Mouse (Mus musculus): ENCODE measurements around the gene Sox10. TPM values are rescaled to one million over a fixed set of nuclear protein-coding genes. Genes with fewer than 3 reads are reported as not detected.

Gene Sox10
- total RNA-seq, 2 experiments from 2014 or later: 1.0 to 1.3 TPM

GRCm38 (mm10) chr15:79124331-79124875, 40.6 kb downstream of the Sox10 start:
- no peak for DNase-seq (ENCODE audit: low spot score)

GRCm38 (mm10) chr15:79123751-79124150, 41.3 kb downstream of the Sox10 start:
- peak; percentile 60 for DNase-seq (ENCODE audit: low spot score)

GRCm38 (mm10) chr15:79122546-79122945, 42.5 kb downstream of the Sox10 start:
- no peak for DNase-seq (ENCODE audit: low spot score)

- DNase-seq (ENCODE audit: low spot score): no peak
Observed at GRCm38 (mm10) chr15:79122119-79122518, 42.9 kb downstream of the Sox10 start.

- no peak for DNase-seq (ENCODE audit: low spot score)
Observed at GRCm38 (mm10) chr15:79119491-79119890, 45.5 kb downstream of the Sox10 start.

- no peak for DNase-seq (ENCODE audit: low spot score)
Observed at GRCm38 (mm10) chr15:79115276-79115675, 49.8 kb downstream of the Sox10 start.

GRCm38 (mm10) chr15:79111774-79112173, 53.3 kb downstream of the Sox10 start:
- DNase-seq (ENCODE audit: low spot score): no peak

- DNase-seq (ENCODE audit: low spot score): no peak
Observed at GRCm38 (mm10) chr15:79110528-79110927, 54.5 kb downstream of the Sox10 start.

GRCm38 (mm10) chr15:79110031-79110430, 55.0 kb downstream of the Sox10 start:
- no peak for DNase-seq (ENCODE audit: low spot score)

GRCm38 (mm10) chr15:79109321-79109934, 55.6 kb downstream of the Sox10 start:
- DNase-seq (ENCODE audit: low spot score): no peak

GRCm38 (mm10) chr15:79108421-79109320, 56.4 kb downstream of the Sox10 start, which contains the start of gene Micall1:
Micall1 (plus strand) TSS chr15:79108898.
- peak; percentile 68 for DNase-seq (ENCODE audit: low spot score)

- DNase-seq (ENCODE audit: low spot score): no peak
Observed at GRCm38 (mm10) chr15:79107966-79108365, 57.1 kb downstream of the Sox10 start.

GRCm38 (mm10) chr15:79105804-79106203, 59.2 kb downstream of the Sox10 start:
- no peak for DNase-seq (ENCODE audit: low spot score)

Other genes with a start within 250 kb of the Sox10 start
- gene Lgals1, start 238.5 kb downstream of the Sox10 start, total RNA-seq (2021): 100 to 1,000 TPM; 229 to 364 TPM
- 10 to 100 TPM; 26.4 to 29.1 TPM for gene Nol12, start 230.3 kb downstream of the Sox10 start, total RNA-seq (2021)
- 10 to 100 TPM; 38.8 to 40.7 TPM for gene Triobp, start 217.5 kb downstream of the Sox10 start, total RNA-seq (2021)
- 10 to 100 TPM; 74.4 to 86.9 TPM for gene H1f0, start 136.8 kb downstream of the Sox10 start, total RNA-seq (2021)
- not detected for gene Galr3, start 123.4 kb downstream of the Sox10 start, total RNA-seq (2021)
- 1 to 10 TPM; 4.1 to 4.5 TPM for gene Ankrd54, start 102.3 kb downstream of the Sox10 start, total RNA-seq (2021)
- gene Eif3l, start 90.1 kb downstream of the Sox10 start, total RNA-seq (2021): 10 to 100 TPM; 52.6 to 54.1 TPM
- 10 to 100 TPM; 10.3 to 10.8 TPM for gene Micall1, start 56.3 kb downstream of the Sox10 start, total RNA-seq (2021)
- gene Polr2f, start 24.2 kb downstream of the Sox10 start, total RNA-seq (2021): 10 to 100 TPM; 69.3 to 76.8 TPM
- 1 to 10 TPM; 1.1 to 1.2 TPM for gene 1700088E04Rik, start 24.0 kb downstream of the Sox10 start, total RNA-seq (2021)
- 10 to 100 TPM; 33.7 to 34.8 TPM for gene Pick1, start 63.9 kb upstream of the Sox10 start, total RNA-seq (2021)
- gene Gm49486, start 64.2 kb upstream of the Sox10 start, total RNA-seq (2021): under 1 TPM; 0.55 to 0.69 TPM
- gene Slc16a8, start 89.5 kb upstream of the Sox10 start, total RNA-seq (2021): under 1 TPM; 0.53 to 0.69 TPM
- gene Baiap2l2, start 120.3 kb upstream of the Sox10 start, total RNA-seq (2021): 1 to 10 TPM; 2.3 to 4.5 TPM
- 10 to 100 TPM; 15.8 to 20.4 TPM for gene Pla2g6, start 163.2 kb upstream of the Sox10 start, total RNA-seq (2021)
- 10 to 100 TPM in 1 of 2 experiments, 1 to 10 TPM in 1; 6.6 to 10.1 TPM for gene Maff, start 181.4 kb upstream of the Sox10 start, total RNA-seq (2021)
- 10 to 100 TPM; 23.6 to 31.2 TPM for gene Tmem184b, start 238.3 kb upstream of the Sox10 start, total RNA-seq (2021)

All from gastrocnemius, adult 18-20 months (tissue).